Mouse (Mus musculus) neural tube, embryonic 15.5 days (tissue): ENCODE measurements around the gene Hist1h2ad. TPM values are rescaled to one million over a fixed set of nuclear protein-coding genes. Genes with fewer than 3 reads are reported as not detected.
A peak's percentile ranks its signal among the peaks of the same experiment; 100 is the strongest.
"Not testable (repeated sequence)": the region's sequence is repeated elsewhere in the genome, so short reads cannot be mapped to it uniquely, and the experiment has no call there.

ENCODE experiments used
- ATAC-seq: fragments of 200-750 bp; cut with Nextera tagmentation; 2 replicates; pipeline ENCODE4 v1.8.0; 2017; ENCODE audit warnings: mild to moderate bottlenecking, moderate TSS enrichment, moderate library complexity; ENCODE audit not compliant: low FRiP score
- H3K27ac ChIP-seq: fragments of 300-500 bp; sonication (generic); replicated peaks from 2 replicates; pipeline ENCODE4 v1.5.1; 2015; ENCODE audit warnings: mild to moderate bottlenecking, inconsistent platforms
- H3K27me3 ChIP-seq: fragments of 300-500 bp; sonication (generic); replicated peaks from 2 replicates; pipeline ENCODE4 v1.6.1; 2015; ENCODE audit warnings: inconsistent platforms
- H3K36me3 ChIP-seq: fragments of 300-500 bp; sonication (generic); 2 replicates; pipeline ENCODE4 v1.6.1; 2015; ENCODE audit warnings: inconsistent platforms
- H3K4me1 ChIP-seq: fragments of 300-500 bp; sonication (generic); 2 replicates; pipeline ENCODE4 v1.6.1; 2015; ENCODE audit warnings: inconsistent platforms
- H3K4me2 ChIP-seq: fragments of 300-500 bp; sonication (generic); 2 replicates; pipeline ENCODE4 v1.6.1; 2015; ENCODE audit warnings: inconsistent platforms, mild to moderate bottlenecking, moderate library complexity
- H3K4me3 ChIP-seq: fragments of 300-500 bp; sonication (generic); replicated peaks from 2 replicates; pipeline ENCODE4 v1.5.1; 2015; ENCODE audit warnings: mild to moderate bottlenecking, inconsistent platforms
- H3K9ac ChIP-seq: fragments of 300-500 bp; sonication (generic); replicated peaks from 2 replicates; pipeline ENCODE4 v1.6.1; 2015; ENCODE audit warnings: mild to moderate bottlenecking, inconsistent platforms
- H3K9me3 ChIP-seq: fragments of 300-500 bp; sonication (generic); replicated peaks from 2 replicates; pipeline ENCODE4 v1.6.1; 2016; ENCODE audit warnings: inconsistent platforms
- WGBS: fragments of 180-500 bp; shearing (Covaris S2); methylation state at CpG from one replicate; pipeline ENCODE4 v1.1.7; 2015; ENCODE audit warnings: mixed read lengths; 5-methylcytosine and 5-hydroxymethylcytosine counted together
- polyA plus RNA-seq: library from polyadenylated mRNA; unstranded; fragments of >200 nt; fragmentation: Nextera tagmentation; extraction: Ambion mirVana; gene quantifications from 2 replicates; pipeline ENCODE4 v1.2.1, GENCODE M21; 2015

Gene Hist1h2ad
- polyA plus RNA-seq: 0.97 TPM in 1 of 2 replicates, not detected in the other

DNA sequence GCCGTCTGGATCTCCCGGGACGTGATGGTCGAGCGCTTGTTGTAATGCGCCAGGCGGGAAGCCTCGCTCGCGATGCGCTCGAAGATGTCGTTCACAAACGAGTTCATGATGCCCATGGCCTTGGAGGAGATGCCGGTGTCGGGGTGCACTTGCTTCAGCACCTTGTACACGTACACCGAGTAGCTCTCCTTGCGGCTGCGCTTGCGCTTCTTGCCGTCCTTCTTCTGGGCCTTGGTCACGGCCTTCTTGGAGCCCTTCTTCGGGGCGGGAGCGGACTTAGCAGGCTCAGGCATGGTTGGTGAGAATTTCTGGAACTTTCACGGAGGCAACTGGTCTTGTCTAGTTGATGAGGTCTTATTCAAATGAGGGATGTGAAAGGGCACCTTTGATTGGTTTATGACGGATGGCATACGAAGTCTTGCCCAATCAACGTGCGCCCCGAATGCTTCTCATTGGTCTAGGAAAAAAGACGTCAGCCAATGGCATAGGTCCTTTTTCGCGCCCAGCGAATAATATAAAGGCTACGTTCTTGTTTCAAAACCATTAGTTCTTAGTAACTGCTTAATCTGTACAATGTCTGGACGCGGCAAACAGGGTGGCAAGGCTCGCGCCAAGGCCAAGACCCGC is at the start of gene Hist1h2ad, which contains the start of gene Hist1h2bf:
Hist1h2ad (plus strand) TSS at position 484 of the 627 bp plus-strand sequence.
Hist1h2bf (minus strand) TSS at position 299 of the 627 bp plus-strand sequence.
- H3K9ac ChIP-seq: 0 out of 2 replicates have a peak within 1 kb of the TSS, but pooled peaks have one; percentile 28
- peak within 1 kb of the TSS; percentile 86 for H3K27ac ChIP-seq
- H3K36me3 ChIP-seq, H3K9me3 ChIP-seq, H3K27me3 ChIP-seq: not testable (repeated sequence)
- 0% methylated on average over 42 of the region's 42 CpGs for WGBS
- peak; percentile 92 for ATAC-seq
- H3K4me3 ChIP-seq: peak within 1 kb of the TSS; percentile 35
- peaks cover 40% of the 10 kb centered on the region for H3K4me1 ChIP-seq
- H3K4me2 ChIP-seq: peak within 1 kb of the TSS; percentile 71

DNA sequence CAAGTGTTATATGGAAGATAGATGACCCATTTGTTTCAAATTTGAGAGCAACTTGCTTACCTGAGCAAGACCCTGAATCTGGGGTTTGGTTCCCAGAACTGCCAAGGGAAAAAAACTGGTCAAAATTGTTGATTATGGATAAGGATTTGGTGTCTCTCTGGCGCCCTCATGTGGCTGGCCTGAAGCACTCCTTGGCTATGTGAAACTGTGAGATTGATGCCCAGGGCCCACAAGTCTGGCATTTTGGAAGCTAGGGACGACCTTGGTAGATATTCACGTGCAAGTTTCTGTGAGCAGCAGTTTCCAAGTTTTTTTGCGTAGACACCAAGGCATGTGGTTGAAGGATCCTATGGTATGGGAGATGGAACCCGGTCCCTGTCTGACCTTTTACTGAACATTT is 49.5 kb upstream of the Hist1h2ad start:
- H3K4me1 ChIP-seq: peaks cover 12% of the 10 kb centered on the region; the same call in 1 of the 2 replicates
- H3K4me2 ChIP-seq: peak overlapping the region; percentile 34
- H3K36me3 ChIP-seq: no peaks in the 10 kb centered on the region
- WGBS: 12% methylated on average over 5 of the region's 5 CpGs
- H3K27me3 ChIP-seq: no peaks in the 10 kb centered on the region
- H3K9me3 ChIP-seq: no peaks in the 10 kb centered on the region
- 0 out of 2 replicates have a peak, but pooled peaks have one; percentile 13 for ATAC-seq
- H3K9ac ChIP-seq: no peak overlapping the region
- no peak overlapping the region for H3K27ac ChIP-seq
- H3K4me3 ChIP-seq: no peak overlapping the region

DNA sequence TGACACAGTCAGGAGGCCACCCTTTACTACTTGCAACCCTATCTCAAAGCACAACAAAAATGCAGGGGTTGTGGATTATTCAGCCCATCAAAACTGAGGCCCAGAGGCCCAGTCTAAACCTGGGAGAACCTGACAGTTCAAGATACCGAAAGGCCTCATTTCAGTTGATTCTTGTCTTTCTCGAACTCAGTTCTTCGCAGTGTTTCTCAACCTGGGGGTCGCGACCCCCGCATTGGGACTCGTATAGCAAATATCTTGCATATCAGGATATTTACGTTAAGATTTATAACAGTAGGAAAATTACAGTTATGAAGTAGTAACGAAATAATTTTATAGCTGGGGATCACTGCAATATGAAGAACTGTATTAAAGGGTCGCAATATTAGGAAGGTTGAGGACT is 48.3 kb upstream of the Hist1h2ad start:
- Histone ChIP-seq H3K4me1 (peaks cover 17% of the 10 kb centered on the region), H3K9me3 (no peaks in the 10 kb centered on the region), H3K4me2 (peak overlapping the region; percentile 58), H3K9ac (no peak overlapping the region), H3K27ac (no peak overlapping the region), H3K27me3 (no peaks in the 10 kb centered on the region), H3K36me3 (no peaks in the 10 kb centered on the region), H3K4me3 (peak overlapping the region; percentile 53)
- WGBS: 2% methylated on average over 10 of the region's 10 CpGs
- no peak for ATAC-seq

DNA sequence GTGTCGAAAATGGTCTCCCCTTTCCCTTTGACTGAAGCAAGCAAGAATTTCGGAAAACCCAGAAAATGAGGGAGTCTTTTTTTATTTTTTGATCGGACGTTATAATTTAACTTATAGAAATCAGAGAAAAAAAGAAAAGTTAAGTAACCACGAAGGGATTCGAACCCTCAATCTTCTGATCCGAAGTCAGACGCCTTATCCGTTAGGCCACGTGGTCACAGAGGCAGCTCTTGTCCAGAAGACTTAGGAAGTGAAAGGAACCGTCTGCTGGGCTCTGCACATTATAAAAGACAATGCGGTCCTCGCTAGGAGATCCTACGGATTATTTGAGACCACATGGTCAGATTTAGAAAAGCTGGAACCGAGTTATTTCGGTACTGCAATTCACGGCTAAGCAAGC is 47.9 kb upstream of the Hist1h2ad start:
- Histone ChIP-seq H3K9ac (peak overlapping the region; percentile 48; the same call in 1 of the 2 replicates), H3K9me3 (no peaks in the 10 kb centered on the region), H3K36me3 (no peaks in the 10 kb centered on the region), H3K4me2 (peak overlapping the region; percentile 58), H3K27ac (peak overlapping the region; percentile 81), H3K4me1 (peaks cover 17% of the 10 kb centered on the region), H3K27me3 (no peaks in the 10 kb centered on the region), H3K4me3 (peak overlapping the region; percentile 53)
- peak; percentile 60; the same call in 1 of the 2 replicates for ATAC-seq
- WGBS: under 1% methylated on average over 17 of the region's 17 CpGs

DNA sequence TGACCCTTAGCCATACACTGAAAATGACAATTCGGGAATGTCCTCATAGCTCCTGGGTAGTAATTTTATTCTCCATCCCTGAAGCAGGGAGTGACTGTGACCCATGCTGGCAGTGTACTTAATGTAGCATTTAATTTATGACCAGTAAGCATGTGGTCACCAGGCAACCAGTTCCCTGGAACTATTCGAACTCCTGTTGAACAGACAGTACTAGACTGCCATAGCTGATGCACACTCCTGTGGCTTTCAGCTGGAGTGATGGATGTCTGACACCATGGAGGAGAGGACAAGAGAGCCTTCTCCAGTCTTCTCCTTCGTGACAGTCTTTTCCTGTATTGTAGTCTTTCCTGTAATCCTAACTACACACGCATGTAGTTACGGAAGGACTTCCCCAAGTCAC is 45.2 kb upstream of the Hist1h2ad start:
- no peaks in the 10 kb centered on the region for H3K27me3 ChIP-seq
- 33% methylated on average over 5 of the region's 5 CpGs for WGBS
- ATAC-seq: no peak
- no peaks in the 10 kb centered on the region for H3K9me3 ChIP-seq
- no peak overlapping the region for H3K27ac ChIP-seq
- peaks cover 32% of the 10 kb centered on the region for H3K4me1 ChIP-seq
- H3K4me2 ChIP-seq: no peak overlapping the region
- no peak overlapping the region for H3K4me3 ChIP-seq
- no peak overlapping the region for H3K9ac ChIP-seq
- H3K36me3 ChIP-seq: no peaks in the 10 kb centered on the region

DNA sequence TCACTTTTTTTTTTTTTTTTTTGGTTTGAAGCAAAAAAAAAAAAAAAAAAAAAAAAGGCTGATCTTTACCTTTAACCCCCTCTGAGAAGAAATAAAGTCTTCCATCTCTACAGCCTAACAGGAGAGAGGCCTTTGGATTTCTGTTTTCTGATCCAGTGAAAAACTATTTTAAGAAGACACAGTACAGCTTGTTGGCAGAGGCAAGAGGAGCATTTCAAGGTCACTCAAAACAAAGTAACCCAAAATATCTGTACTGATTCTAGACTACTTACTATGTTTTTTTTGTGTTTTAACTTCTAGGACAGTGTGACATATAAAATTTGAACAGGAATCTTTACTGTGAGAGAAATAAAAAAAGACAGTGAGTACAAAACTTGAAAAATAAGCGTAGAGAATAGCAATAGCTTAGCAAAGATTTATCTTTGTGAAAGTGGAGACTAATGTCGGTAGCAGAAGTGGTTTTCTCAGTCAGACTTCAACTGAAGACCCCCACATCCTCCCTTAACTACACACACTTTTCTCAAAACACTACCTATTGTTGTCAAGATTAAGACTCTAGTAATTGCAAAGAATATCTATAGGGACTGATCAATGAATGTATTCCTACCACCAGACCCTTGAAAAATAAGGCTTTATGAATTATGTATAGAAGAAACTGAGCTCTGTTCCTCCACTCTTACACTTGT is 44.6 kb upstream of the Hist1h2ad start:
- H3K27ac ChIP-seq: peak overlapping the region; percentile 96
- peak overlapping the region; percentile 56 for H3K4me3 ChIP-seq
- H3K36me3 ChIP-seq: no peaks in the 10 kb centered on the region
- peaks cover 38% of the 10 kb centered on the region for H3K4me1 ChIP-seq
- no peaks in the 10 kb centered on the region for H3K9me3 ChIP-seq
- H3K9ac ChIP-seq: peak overlapping the region; percentile 73
- ATAC-seq: no peak
- H3K27me3 ChIP-seq: no peaks in the 10 kb centered on the region
- WGBS: 26% methylated on average over 2 of the region's 2 CpGs
- H3K4me2 ChIP-seq: peak overlapping the region; percentile 87

DNA sequence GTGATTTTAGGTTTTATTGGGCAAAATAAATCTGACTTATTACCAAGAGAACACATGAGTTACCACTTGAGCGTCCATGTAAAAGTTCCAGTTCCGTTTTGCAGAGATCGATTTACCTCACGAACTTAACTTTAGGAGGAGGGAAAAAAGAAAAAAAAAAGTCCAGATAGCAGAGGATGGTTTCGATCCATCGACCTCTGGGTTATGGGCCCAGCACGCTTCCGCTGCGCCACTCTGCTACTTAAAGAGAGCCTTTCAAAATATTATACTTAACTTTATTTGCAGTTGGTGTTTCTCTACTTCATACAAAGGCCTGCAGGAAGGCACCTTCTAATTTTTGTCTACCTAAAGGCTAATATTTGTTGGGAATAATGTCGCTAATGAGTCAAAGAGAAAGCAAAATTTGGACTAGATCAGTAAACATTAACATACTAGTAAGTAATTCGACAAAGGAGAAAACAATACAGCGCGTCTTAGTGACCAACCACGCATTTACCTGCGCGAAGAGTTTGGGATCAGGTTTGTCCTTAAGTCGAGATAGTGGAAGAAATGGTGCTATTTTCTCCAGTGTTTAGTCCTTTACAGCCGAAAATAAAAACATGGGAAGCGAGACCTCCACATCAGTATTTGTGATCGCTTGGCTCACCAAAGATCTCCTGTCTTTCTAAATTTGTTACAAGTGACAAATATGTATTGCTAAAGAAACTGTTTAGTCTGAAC is 43.8 kb upstream of the Hist1h2ad start:
- 0% methylated on average over 20 of the region's 20 CpGs for WGBS
- H3K4me1 ChIP-seq: peaks cover 39% of the 10 kb centered on the region
- ATAC-seq: peak; percentile 20; the same call in 1 of the 2 replicates

DNA sequence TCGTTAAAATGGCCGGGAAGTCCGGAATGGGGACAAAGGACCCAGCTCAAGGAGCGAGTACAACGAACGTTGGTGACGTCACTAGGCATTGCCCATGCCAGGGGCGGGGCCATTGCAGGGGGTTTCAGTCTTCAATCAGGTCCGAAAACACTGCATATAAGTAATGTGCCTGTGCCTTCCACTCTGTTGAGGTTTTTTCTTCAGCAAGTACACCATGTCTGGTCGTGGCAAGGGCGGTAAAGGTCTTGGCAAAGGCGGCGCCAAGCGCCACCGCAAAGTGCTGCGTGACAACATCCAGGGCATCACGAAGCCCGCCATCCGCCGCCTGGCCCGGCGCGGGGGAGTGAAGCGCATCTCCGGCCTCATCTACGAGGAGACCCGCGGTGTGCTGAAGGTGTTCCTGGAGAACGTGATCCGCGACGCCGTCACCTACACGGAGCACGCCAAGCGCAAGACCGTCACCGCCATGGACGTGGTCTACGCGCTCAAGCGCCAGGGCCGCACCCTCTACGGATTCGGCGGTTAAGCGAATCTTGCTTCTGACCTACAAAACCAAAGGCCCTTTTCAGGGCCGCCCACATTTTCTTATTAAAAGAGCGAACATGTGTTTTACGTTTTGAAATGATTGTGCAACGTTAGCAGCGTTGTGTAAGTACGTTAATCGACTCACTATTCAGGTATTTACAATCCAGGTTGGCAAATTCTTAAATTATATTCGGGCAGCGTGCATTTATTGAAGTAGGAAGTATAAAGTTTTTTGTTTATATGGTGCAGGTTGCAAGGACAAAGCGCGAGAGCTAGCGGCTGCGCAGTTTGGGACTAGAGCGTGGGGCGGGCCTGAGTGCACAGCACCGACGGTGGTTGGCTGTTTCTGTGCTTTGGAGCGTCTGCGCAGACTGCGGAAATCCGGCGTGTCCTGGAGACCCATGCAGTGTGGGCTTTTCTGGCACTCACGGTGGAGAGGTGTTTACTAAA is 43.0 kb upstream of the Hist1h2ad start, which contains the start of gene Hist1h4h:
Hist1h4h (plus strand) TSS at position 150 of the 975 bp plus-strand sequence.
- H3K4me2 ChIP-seq: peak within 1 kb of the TSS; percentile 87
- H3K27ac ChIP-seq: peak within 1 kb of the TSS; percentile 96
- peaks cover 34% of the 10 kb centered on the region for H3K4me1 ChIP-seq
- ATAC-seq: peak; percentile 89
- peak within 1 kb of the TSS; percentile 73 for H3K9ac ChIP-seq
- H3K9me3 ChIP-seq: no peaks in the 10 kb centered on the region
- H3K4me3 ChIP-seq: peak within 1 kb of the TSS; percentile 56
- H3K36me3 ChIP-seq: no peaks in the 10 kb centered on the region
- WGBS: under 1% methylated on average over 62 of the region's 70 CpGs
- no peaks in the 10 kb centered on the region for H3K27me3 ChIP-seq

More for the DNA sequence above, 43.8 kb upstream of the Hist1h2ad start:
- no peaks in the 10 kb centered on the region for H3K36me3 ChIP-seq
- peak overlapping the region; percentile 96 for H3K27ac ChIP-seq
- peak overlapping the region; percentile 73 for H3K9ac ChIP-seq
- no peaks in the 10 kb centered on the region for H3K9me3 ChIP-seq
- H3K4me3 ChIP-seq: peak overlapping the region; percentile 56
- no peaks in the 10 kb centered on the region for H3K27me3 ChIP-seq
- H3K4me2 ChIP-seq: peak overlapping the region; percentile 87

DNA sequence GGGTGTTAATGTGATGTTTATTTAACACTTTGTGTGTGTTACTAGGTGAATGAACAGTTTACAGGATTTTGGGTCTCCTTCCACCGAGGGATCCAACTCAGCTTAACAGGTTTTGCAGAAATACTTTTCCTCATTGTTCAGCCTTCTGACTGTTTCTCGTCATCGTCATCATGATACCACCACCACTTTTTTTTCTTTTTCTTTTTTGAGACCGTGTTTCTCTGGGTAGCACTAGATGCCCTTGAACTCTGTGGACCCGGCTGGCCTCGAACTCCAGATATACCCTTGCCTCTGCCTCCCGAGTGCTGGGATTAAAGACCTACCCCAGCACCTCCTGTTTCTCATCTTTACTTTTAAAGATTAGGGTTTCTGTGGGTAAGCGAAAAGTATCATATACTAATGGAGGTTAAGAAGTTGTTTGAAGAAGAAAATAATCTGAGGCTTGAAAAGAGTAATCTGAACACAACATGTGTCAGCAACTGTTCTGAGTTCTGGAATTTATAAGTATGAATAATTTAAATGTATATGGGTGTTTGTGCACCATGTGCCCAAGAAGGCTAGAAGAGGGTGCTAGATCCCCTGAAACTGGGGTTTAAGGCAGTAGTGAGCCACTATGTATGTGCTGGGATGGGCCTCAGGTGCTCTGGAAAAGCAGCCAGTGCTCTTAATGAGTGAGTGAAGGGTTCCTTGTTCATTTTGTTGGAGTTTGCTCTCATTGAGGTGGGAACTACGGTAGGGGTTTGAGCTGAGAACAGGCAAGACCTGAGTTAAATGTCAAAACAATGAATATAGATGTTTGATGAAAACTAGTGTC is 41.7 kb upstream of the Hist1h2ad start:
- H3K9ac ChIP-seq: peak overlapping the region; percentile 65
- no peaks in the 10 kb centered on the region for H3K27me3 ChIP-seq
- no peak for ATAC-seq
- peak overlapping the region; percentile 87 for H3K4me2 ChIP-seq
- H3K4me3 ChIP-seq: peak overlapping the region; percentile 56
- WGBS: 25% methylated on average over 9 of the region's 9 CpGs
- H3K9me3 ChIP-seq: no peaks in the 10 kb centered on the region
- peaks cover 31% of the 10 kb centered on the region for H3K4me1 ChIP-seq
- peak overlapping the region; percentile 96; the same call in 1 of the 2 replicates for H3K27ac ChIP-seq
- no peaks in the 10 kb centered on the region for H3K36me3 ChIP-seq
